Mouse (Mus musculus) heart, embryonic 11.5 days (tissue): ENCODE measurements around the gene Cabin1. TPM values are rescaled to one million over a fixed set of nuclear protein-coding genes. Genes with fewer than 3 reads are reported as not detected.
A peak's percentile ranks its signal among the peaks of the same experiment; 100 is the strongest.

Experiments
- ATAC-seq: fragments of 200-750 bp; cut with Nextera tagmentation; replicated peaks from 2 replicates; pipeline ENCODE4 v1.8.0; 2017; ENCODE audit warnings: moderate library complexity; ENCODE audit not compliant: insufficient number of reproducible peaks, low FRiP score, low TSS enrichment
- H3K27ac ChIP-seq: fragments of 300-500 bp; sonication (generic); 2 replicates; pipeline ENCODE4 v1.5.1; 2014; ENCODE audit warnings: mild to moderate bottlenecking, low read depth, low read length
- H3K27me3 ChIP-seq: fragments of 300-500 bp; sonication (generic); 2 replicates; pipeline ENCODE4 v1.6.1; 2014; ENCODE audit warnings: mild to moderate bottlenecking, low read length, mixed read lengths; ENCODE audit not compliant: control insufficient read depth, insufficient read depth
- H3K36me3 ChIP-seq: fragments of 300-500 bp; sonication (generic); 2 replicates; pipeline ENCODE4 v1.6.1; 2014; ENCODE audit warnings: mild to moderate bottlenecking, low read length, moderate library complexity, mixed read lengths; ENCODE audit not compliant: control insufficient read depth, insufficient read depth
- H3K4me1 ChIP-seq: fragments of 300-500 bp; sonication (generic); 2 replicates; pipeline ENCODE4 v1.6.1; 2014; ENCODE audit warnings: low read length; ENCODE audit not compliant: control insufficient read depth, insufficient read depth
- H3K4me2 ChIP-seq: fragments of 300-500 bp; sonication (generic); 2 replicates; pipeline ENCODE4 v1.6.1; 2014; ENCODE audit warnings: mild to moderate bottlenecking, moderate library complexity
- H3K4me3 ChIP-seq: fragments of 300-500 bp; sonication (generic); 2 replicates; pipeline ENCODE4 v1.5.1; 2014; ENCODE audit warnings: low read depth, low read length
- H3K9ac ChIP-seq: fragments of 300-500 bp; sonication (generic); 2 replicates; pipeline ENCODE4 v1.6.1; 2014; ENCODE audit warnings: mild to moderate bottlenecking, low read depth, low read length, moderate library complexity
- H3K9me3 ChIP-seq: fragments of 300-500 bp; sonication (generic); replicated peaks from 2 replicates; pipeline ENCODE4 v1.6.1; 2016; ENCODE audit warnings: low read length; ENCODE audit not compliant: control insufficient read depth
- WGBS: fragments of 180-500 bp; shearing (Covaris S2); extraction: QIAGEN DNeasy Blood & Tissue Kit; methylation state at CpG from one replicate; pipeline ENCODE4 v1.1.7; 2014; ENCODE audit not compliant: insufficient replicate concordance; 5-methylcytosine and 5-hydroxymethylcytosine counted together
- polyA plus RNA-seq: library from polyadenylated mRNA; unstranded; fragments of >200 nt; fragmentation: Nextera tagmentation; extraction: Ambion mirVana; gene quantifications from 2 replicates; pipeline ENCODE4 v1.2.1, GENCODE M21; 2014

The Cabin1 gene
- polyA plus RNA-seq, 1 experiment from 2014 or later: 28.6 TPM

DNA sequence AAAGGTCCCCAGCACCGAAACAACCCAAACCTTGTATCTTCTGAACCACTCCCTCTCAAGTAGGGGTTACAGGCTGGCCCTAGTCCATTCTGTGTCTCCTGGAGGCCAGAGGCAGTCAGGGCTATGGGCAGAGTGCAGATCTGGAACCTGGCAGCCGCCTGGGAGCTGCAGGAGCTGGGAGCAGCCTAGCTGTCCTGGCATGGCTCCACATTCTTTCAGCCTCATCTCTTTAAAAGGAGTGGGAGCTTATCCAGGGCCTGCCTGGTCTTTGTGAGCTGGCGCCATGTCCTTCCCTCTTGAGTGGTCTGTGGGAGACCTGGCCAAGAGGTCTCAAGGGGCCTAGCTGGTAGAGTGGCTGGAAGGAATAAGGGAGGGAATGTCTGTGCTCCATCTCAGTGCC lies 116.8 kb downstream of the Cabin1 start:
- Histone ChIP-seq H3K4me3 (no peak overlapping the region), H3K27ac (peak overlapping the region; percentile 75), H3K27me3 (no peaks in the 10 kb centered on the region), H3K9ac (0 out of 2 replicates have a peak overlapping the region, but pooled peaks have one; percentile 16), H3K36me3 (peaks cover 14% of the 10 kb centered on the region), H3K9me3 (no peaks in the 10 kb centered on the region), H3K4me2 (no peak overlapping the region), H3K4me1 (peaks cover 14% of the 10 kb centered on the region)
- WGBS: 68% methylated on average over 3 of the region's 3 CpGs
- ATAC-seq: 0 out of 2 replicates have a peak, but pooled peaks have one; percentile 12

DNA sequence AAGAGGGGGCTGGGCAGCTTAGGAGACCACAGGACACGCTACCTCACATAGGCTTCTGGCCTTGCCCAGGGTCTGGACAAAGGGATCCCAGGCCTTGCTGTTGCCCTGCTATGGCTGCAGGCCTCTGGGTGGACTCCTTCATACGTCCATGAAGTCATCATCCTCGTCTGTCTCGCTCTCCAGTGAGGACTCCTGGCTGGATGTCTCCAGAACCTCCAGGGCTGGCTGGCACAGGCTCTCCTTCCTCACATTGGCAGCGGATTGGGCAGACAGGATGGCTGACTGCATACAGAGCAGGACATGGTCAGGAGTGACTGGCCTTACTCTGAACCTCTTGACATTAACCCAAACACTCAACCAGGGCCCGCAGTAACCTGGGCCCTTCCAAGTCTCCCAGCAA lies 117.7 kb downstream of the Cabin1 start:
- H3K4me2 ChIP-seq: no peak overlapping the region
- H3K9me3 ChIP-seq: no peaks in the 10 kb centered on the region
- ATAC-seq: no peak
- peaks cover 14% of the 10 kb centered on the region for H3K4me1 ChIP-seq
- peaks cover 12% of the 10 kb centered on the region; the same call in 1 of the 2 replicates for H3K36me3 ChIP-seq
- 88% methylated on average over 6 of the region's 6 CpGs for WGBS
- H3K27me3 ChIP-seq: no peaks in the 10 kb centered on the region
- H3K4me3 ChIP-seq: no peak overlapping the region
- H3K27ac ChIP-seq: no peak overlapping the region
- H3K9ac ChIP-seq: no peak overlapping the region

DNA sequence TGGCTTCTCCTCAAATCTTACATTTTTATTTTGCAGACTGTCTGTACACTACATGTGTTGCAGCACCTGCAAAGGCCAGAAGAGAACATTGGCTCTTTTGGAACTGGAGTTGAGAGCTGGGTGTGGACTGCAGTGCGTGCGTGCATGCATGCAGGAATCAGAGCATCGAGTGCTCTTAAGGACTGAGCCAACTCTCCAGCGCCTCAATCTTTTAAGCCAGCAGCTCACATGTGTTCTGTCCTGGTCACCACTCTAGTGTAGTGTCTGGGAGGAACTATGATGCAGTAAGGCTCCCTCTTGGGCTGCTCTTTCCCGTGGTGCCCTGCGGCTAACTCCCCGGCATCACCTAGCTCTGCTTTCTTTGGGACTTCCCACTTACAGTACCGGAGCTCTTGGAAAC lies 118.5 kb downstream of the Cabin1 start:
- no peak overlapping the region for H3K4me3 ChIP-seq
- peaks cover 9% of the 10 kb centered on the region; the same call in 1 of the 2 replicates for H3K36me3 ChIP-seq
- H3K27me3 ChIP-seq: no peaks in the 10 kb centered on the region
- H3K9ac ChIP-seq: no peak overlapping the region
- ATAC-seq: no peak
- H3K9me3 ChIP-seq: no peaks in the 10 kb centered on the region
- no peak overlapping the region for H3K4me2 ChIP-seq
- WGBS: 90% methylated on average over 8 of the region's 8 CpGs
- H3K4me1 ChIP-seq: peaks cover 14% of the 10 kb centered on the region
- no peak overlapping the region for H3K27ac ChIP-seq

DNA sequence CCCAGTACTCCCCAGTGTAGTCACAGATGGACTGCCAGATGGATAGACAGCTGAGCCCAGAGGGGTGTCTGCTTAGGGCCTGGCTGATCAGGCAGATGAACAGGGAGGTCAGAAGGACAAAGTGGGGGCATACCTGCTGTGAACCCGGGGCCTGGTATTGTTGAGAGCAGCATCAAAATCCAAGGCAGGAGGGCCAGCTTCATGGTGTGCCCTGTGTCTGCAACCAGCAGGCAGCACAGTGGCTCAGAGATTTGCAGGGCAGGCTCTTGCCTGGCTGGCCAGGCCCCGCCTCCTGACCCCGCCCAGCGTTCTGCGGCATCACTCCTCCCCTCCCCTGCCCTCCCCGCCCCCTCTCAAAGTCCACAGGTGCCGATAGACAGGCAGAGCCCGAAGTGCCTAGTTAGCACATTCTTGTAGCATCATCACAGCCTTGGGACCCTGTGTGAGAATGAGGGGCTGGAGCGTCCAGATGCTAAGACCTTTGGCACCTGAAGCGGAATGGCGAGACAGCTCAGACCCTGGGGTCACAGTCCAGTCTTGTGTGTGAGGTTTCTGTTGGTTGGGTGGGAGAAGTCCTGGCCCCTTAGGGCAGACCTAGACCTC lies 120.3 kb downstream of the Cabin1 start, which contains the start of gene Susd2:
Gene Susd2 (minus strand): TSS at position 268 of the 603 bp plus-strand sequence.
- ATAC-seq: 0 out of 2 replicates have a peak, but pooled peaks have one; percentile 60
- peak within 1 kb of the TSS; percentile 52 for H3K9ac ChIP-seq
- peak within 1 kb of the TSS; percentile 3; the same call in 1 of the 2 replicates for H3K4me3 ChIP-seq
- H3K27me3 ChIP-seq: no peaks in the 10 kb centered on the region
- H3K27ac ChIP-seq: no peak within 1 kb of the TSS
- WGBS: 3% methylated on average over 11 of the region's 11 CpGs
- H3K4me2 ChIP-seq: peak within 1 kb of the TSS; percentile 44
- no peaks in the 10 kb centered on the region for H3K9me3 ChIP-seq
- peaks cover 6% of the 10 kb centered on the region; the same call in 1 of the 2 replicates for H3K36me3 ChIP-seq
- peaks cover 14% of the 10 kb centered on the region for H3K4me1 ChIP-seq

DNA sequence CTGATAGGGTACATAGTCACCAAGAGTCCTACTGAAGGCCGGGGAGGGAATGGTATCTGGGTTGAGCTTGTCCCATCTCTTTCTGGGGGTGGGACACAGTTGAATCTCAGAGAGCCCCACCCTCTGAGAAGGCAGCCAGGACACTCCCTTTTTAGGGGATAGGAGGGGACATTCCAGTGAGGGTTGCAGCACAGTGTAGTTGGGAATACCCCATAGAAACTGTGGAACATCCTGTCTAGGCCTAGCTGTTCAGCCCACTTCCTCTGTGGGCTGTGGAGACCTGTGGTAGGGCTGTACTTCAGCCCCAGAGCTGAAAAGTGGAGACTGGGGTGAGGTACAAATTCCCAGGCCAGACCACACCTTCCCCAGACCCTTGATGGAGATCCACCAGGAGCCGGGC lies 121.2 kb downstream of the Cabin1 start:
- Histone ChIP-seq H3K9ac (0 out of 2 replicates have a peak overlapping the region, but pooled peaks have one; percentile 34), H3K4me2 (no peak overlapping the region), H3K4me3 (no peak overlapping the region), H3K9me3 (no peaks in the 10 kb centered on the region), H3K36me3 (peaks cover 6% of the 10 kb centered on the region; the same call in 1 of the 2 replicates), H3K27ac (no peak overlapping the region), H3K4me1 (peaks cover 14% of the 10 kb centered on the region), H3K27me3 (no peaks in the 10 kb centered on the region)
- 83% methylated on average over 2 of the region's 2 CpGs for WGBS
- no peak for ATAC-seq

DNA sequence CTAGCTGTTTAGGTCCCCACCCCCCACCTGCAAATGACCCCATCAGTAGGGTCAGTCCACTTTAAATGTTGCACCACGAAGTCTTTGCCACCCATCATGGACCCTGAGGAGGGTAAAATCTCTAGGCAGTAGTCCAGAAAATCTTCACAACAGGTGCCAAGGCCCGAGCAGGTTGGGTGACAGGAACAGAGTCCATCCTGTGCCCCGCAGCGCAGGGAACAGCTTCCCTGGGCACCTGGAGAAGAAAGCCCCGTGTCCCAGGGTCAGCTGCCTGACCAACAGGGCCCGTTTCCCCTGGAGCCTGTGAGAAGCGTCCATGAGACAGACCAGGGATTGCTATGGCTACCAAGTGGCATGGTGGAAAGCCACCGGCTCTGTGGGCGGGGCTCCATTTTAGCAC lies 121.7 kb downstream of the Cabin1 start:
- Histone ChIP-seq H3K27ac (no peak overlapping the region), H3K27me3 (no peaks in the 10 kb centered on the region), H3K4me2 (no peak overlapping the region), H3K4me1 (peaks cover 12% of the 10 kb centered on the region), H3K9ac (no peak overlapping the region), H3K36me3 (peaks cover 4% of the 10 kb centered on the region; the same call in 1 of the 2 replicates), H3K9me3 (no peaks in the 10 kb centered on the region), H3K4me3 (no peak overlapping the region)
- WGBS: 76% methylated on average over 9 of the region's 9 CpGs
- ATAC-seq: no peak

DNA sequence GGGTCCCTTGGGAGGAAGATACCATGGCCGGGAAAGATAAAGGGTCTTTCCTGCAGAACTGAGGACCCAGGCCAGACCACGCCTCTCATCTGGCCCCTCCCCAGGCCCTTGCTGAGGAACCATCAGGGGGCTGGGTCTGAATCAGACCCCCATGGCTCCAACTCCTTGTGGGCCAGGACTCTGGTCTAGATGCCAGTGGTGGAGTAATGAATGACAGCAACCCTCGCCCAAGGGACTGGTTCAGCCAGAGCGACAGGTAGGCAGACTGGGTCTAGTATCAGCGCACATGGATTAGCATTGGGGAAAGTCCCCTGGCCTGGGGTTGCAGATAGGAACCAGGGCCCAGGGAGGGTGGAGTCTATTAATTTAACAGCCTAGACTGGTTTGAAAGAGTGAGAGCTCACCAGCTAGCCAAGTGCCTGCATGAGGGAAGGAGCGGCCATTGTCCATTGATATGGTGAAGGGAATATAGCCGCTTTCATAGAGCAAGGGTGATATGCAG lies 122.4 kb downstream of the Cabin1 start:
- H3K36me3 ChIP-seq: peaks cover 2% of the 10 kb centered on the region; the same call in 1 of the 2 replicates
- H3K9me3 ChIP-seq: no peaks in the 10 kb centered on the region
- H3K9ac ChIP-seq: no peak overlapping the region
- H3K4me2 ChIP-seq: no peak overlapping the region
- no peak overlapping the region for H3K27ac ChIP-seq
- H3K4me1 ChIP-seq: peaks cover 9% of the 10 kb centered on the region
- ATAC-seq: no peak
- no peak overlapping the region for H3K4me3 ChIP-seq
- WGBS: 79% methylated on average over 7 of the region's 7 CpGs
- no peaks in the 10 kb centered on the region for H3K27me3 ChIP-seq

DNA sequence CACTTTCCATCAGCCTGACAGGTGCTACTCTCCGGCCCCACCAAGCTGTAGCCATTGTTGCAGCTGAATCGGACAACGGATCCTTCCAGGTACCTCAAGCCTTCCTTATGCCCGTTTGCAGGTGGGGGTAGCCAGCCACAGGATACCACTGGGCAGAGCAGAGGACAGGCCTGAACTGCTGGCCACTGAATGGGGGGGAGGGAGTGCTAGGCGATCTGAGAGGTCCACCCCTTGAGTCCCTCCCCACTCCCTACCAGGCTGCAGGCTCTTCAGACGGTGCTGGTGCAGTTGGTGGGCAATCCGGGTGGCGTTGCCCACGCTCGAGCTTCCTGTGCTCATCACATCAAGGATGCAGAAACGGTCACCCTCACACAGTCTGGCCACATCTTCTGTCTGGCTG lies 126.4 kb downstream of the Cabin1 start:
- H3K27ac ChIP-seq: no peak overlapping the region
- no peak overlapping the region for H3K4me3 ChIP-seq
- H3K36me3 ChIP-seq: no peaks in the 10 kb centered on the region
- no peaks in the 10 kb centered on the region for H3K9me3 ChIP-seq
- H3K9ac ChIP-seq: no peak overlapping the region
- H3K4me1 ChIP-seq: no peaks in the 10 kb centered on the region
- H3K4me2 ChIP-seq: no peak overlapping the region
- no peaks in the 10 kb centered on the region for H3K27me3 ChIP-seq
- WGBS: 83% methylated on average over 11 of the region's 11 CpGs
- ATAC-seq: 0 out of 2 replicates have a peak, but pooled peaks have one; percentile 5
